Mouse (Mus musculus) liver, embryonic 14.5 days (tissue): ENCODE data around the gene Trim59.

ENCODE experiments used
- CTCF ChIP-seq: IDR thresholded peaks from 2 replicates; pipeline ENCODE4 v1.5.1; 2016; ENCODE audit warnings: antibody characterized with exemption, low read depth, control low read depth
- EP300 ChIP-seq: IDR thresholded peaks from 2 replicates; pipeline ENCODE4 v1.6.1; 2016; ENCODE audit warnings: antibody characterized with exemption, low read depth

GRCm38 (mm10) chr3:69004437-69005337 lies 39.9 kb downstream of the Trim59 start, which contains the start of the genes Ift80 and Smc4:
- TF ChIP-seq CTCF (no peak), EP300 (peak; percentile 38; the same call in 1 of the 2 replicates)
